Mouse (Mus musculus) C2C12 (cell line): ENCODE data around the gene Schip1.

Experiments used
- CTCF ChIP-seq: IDR thresholded peaks from one replicate; pipeline ENCODE4 v1.5.1; 2011; ENCODE audit not compliant: control insufficient read depth, insufficient read depth, insufficient read length
- MYOG ChIP-seq: IDR thresholded peaks from one replicate; pipeline ENCODE4 v1.6.1; 2011; ENCODE audit not compliant: control insufficient read depth, insufficient read length; ENCODE audit errors: extremely low read depth

DNA sequence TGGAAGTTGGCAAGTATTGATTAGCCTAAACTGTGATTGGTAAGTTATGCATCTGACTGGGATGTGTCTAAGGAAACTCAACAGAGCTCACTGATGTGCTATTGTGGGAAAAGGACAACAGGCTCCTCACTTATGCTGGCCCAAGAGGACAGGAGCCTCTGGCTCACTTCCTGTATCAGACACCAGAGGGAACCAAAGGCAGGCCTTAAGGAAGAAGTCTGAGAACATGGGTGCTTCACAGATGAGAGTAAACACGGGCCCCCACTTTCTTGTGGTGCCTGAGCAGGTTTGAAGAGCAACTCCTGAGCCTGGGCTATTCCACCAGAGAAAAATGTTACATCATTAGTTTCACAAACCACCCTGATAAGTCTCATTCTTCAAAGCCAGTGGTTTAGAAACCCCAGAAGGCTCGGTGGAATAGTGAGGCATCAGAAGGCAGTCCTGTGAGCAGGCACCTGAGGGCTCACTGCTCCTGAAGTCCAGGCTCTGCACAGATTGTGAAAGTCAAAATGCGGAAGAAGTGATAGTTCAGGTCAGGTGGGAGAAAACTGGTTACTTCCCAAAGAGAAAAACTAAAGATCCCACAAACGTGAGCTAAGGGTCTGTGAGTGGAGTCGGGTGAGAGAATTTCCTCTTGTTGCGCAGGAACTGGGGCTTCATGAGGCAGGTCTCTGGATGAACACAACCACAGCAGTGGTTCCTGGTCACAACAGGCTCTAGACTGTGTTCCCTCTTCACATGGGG, 582.0 kb downstream of the Schip1 start:
- TF ChIP-seq CTCF: peak; percentile 13
- TF ChIP-seq MYOG: no peak
